Mouse (Mus musculus) ES-E14 (cell line): ENCODE measurements around the gene Ackr3.

Experiments
- MAFK ChIP-seq: IDR thresholded peaks from 2 replicates; pipeline ENCODE4 v1.6.1; 2014; ENCODE audit warnings: mild to moderate bottlenecking, low read depth, low read length, inconsistent platforms; ENCODE audit not compliant: insufficient read depth
- ZC3H11A ChIP-seq: IDR thresholded peaks from 2 replicates; pipeline ENCODE4 v1.6.1; 2012; ENCODE audit warnings: low read depth, mild to moderate bottlenecking, inconsistent platforms, low read length, borderline replicate concordance

GRCm38 (mm10) chr1:90215881-90216280, 12.1 kb downstream of the Ackr3 start:
- TF ChIP-seq MAFK, result no peak
- no peak for TF ChIP-seq ZC3H11A
